Mouse (Mus musculus): ENCODE results near the gene Calm1. TPM values are rescaled to one million over a fixed set of nuclear protein-coding genes. Genes with fewer than 3 reads are reported as not detected.
"Not testable (repeated sequence)": the region's sequence is repeated elsewhere in the genome, so short reads cannot be mapped to it uniquely, and the experiment has no call there.

Calm1 gene
- polyA plus RNA-seq, 1 experiment = 143 TPM

- peaks cover 7% of the 10 kb centered on the region for H3K4me1 ChIP-seq (ENCODE audit: control insufficient read depth, insufficient read depth, low read length)
- H3K27ac ChIP-seq (ENCODE audit: control insufficient read depth, insufficient read depth, low read depth, low read length, poor library complexity) = no peak overlapping the region
- TF ChIP-seq POLR2A (IDR thresholded peaks at IDR 0.05; ENCODE audit: borderline replicate concordance, control insufficient read depth, low read depth, low read length) (no peak), CTCF (IDR thresholded peaks at IDR 0.05; ENCODE audit: control insufficient read depth, insufficient read depth, low read length) (no peak)
- H3K4me3 ChIP-seq (replicated peaks; ENCODE audit: control insufficient read depth, low read depth, low read length) = no peak overlapping the region
- WGBS = 68% methylated on average over 10 of the region's 10 CpGs
These were observed 10.7 kb downstream of the Calm1 start for GRCm38 (mm10) chr12:100209701-100210478.

- 2% methylated on average over 5 of the region's 5 CpGs for WGBS
- H3K4me3 ChIP-seq (replicated peaks; ENCODE audit: control insufficient read depth, low read depth, low read length) = no peak overlapping the region
- H3K4me1 ChIP-seq (ENCODE audit: control insufficient read depth, insufficient read depth, low read length) = peaks cover 7% of the 10 kb centered on the region
- no peak overlapping the region for H3K27ac ChIP-seq (ENCODE audit: control insufficient read depth, insufficient read depth, low read depth, low read length, poor library complexity)
- TF ChIP-seq POLR2A (IDR thresholded peaks at IDR 0.05; ENCODE audit: borderline replicate concordance, control insufficient read depth, low read depth, low read length) (no peak), CTCF (IDR thresholded peaks at IDR 0.05; ENCODE audit: control insufficient read depth, insufficient read depth, low read length) (no peak)
These were observed 11.7 kb downstream of the Calm1 start for GRCm38 (mm10) chr12:100210973-100211372.

GRCm38 (mm10) chr12:100211453-100212185, 12.4 kb downstream of the Calm1 start:
- Histone ChIP-seq H3K4me3 (replicated peaks; ENCODE audit: control insufficient read depth, low read depth, low read length) (no peak overlapping the region), H3K4me1 (ENCODE audit: control insufficient read depth, insufficient read depth, low read length) (peaks cover 7% of the 10 kb centered on the region), H3K27ac (ENCODE audit: control insufficient read depth, insufficient read depth, low read depth, low read length, poor library complexity) (no peak overlapping the region)
- TF ChIP-seq CTCF (IDR thresholded peaks at IDR 0.05; ENCODE audit: control insufficient read depth, insufficient read depth, low read length) = no peak
- 39% methylated on average over 5 of the region's 5 CpGs for WGBS

GRCm38 (mm10) chr12:100212397-100212796, 13.2 kb downstream of the Calm1 start:
- peaks cover 7% of the 10 kb centered on the region for H3K4me1 ChIP-seq (ENCODE audit: control insufficient read depth, insufficient read depth, low read length)

GRCm38 (mm10) chr12:100213162-100213561, 13.9 kb downstream of the Calm1 start:
- 71% methylated on average over 2 of the region's 2 CpGs for WGBS
- TF ChIP-seq POLR2A (IDR thresholded peaks at IDR 0.05; ENCODE audit: borderline replicate concordance, control insufficient read depth, low read depth, low read length) (no peak), CTCF (IDR thresholded peaks at IDR 0.05; ENCODE audit: control insufficient read depth, insufficient read depth, low read length) (no peak)

More at GRCm38 (mm10) chr12:100212397-100212796, 13.2 kb downstream of the Calm1 start:
- TF ChIP-seq POLR2A (IDR thresholded peaks at IDR 0.05; ENCODE audit: borderline replicate concordance, control insufficient read depth, low read depth, low read length) (no peak), CTCF (IDR thresholded peaks at IDR 0.05; ENCODE audit: control insufficient read depth, insufficient read depth, low read length) (no peak)
- Histone ChIP-seq H3K4me3 (replicated peaks; ENCODE audit: control insufficient read depth, low read depth, low read length) (no peak overlapping the region), H3K27ac (ENCODE audit: control insufficient read depth, insufficient read depth, low read depth, low read length, poor library complexity) (no peak overlapping the region)
- WGBS = 9% methylated on average over 3 of the region's 3 CpGs

GRCm38 (mm10) chr12:100214156-100214555, 14.9 kb downstream of the Calm1 start:
- TF ChIP-seq POLR2A (IDR thresholded peaks at IDR 0.05; ENCODE audit: borderline replicate concordance, control insufficient read depth, low read depth, low read length) = no peak
- no peak for TF ChIP-seq CTCF (IDR thresholded peaks at IDR 0.05; ENCODE audit: control insufficient read depth, insufficient read depth, low read length)
- Histone ChIP-seq H3K4me3 (replicated peaks; ENCODE audit: control insufficient read depth, low read depth, low read length) (no peak overlapping the region), H3K27ac (ENCODE audit: control insufficient read depth, insufficient read depth, low read depth, low read length, poor library complexity) (no peak overlapping the region), H3K4me1 (ENCODE audit: control insufficient read depth, insufficient read depth, low read length) (peaks cover 7% of the 10 kb centered on the region)
- WGBS = 87% methylated on average over 10 of the region's 10 CpGs

More at GRCm38 (mm10) chr12:100213162-100213561, 13.9 kb downstream of the Calm1 start:
- Histone ChIP-seq H3K27ac (ENCODE audit: control insufficient read depth, insufficient read depth, low read depth, low read length, poor library complexity) (no peak overlapping the region), H3K4me3 (replicated peaks; ENCODE audit: control insufficient read depth, low read depth, low read length) (no peak overlapping the region), H3K4me1 (ENCODE audit: control insufficient read depth, insufficient read depth, low read length) (peaks cover 7% of the 10 kb centered on the region)

- TF ChIP-seq CTCF (IDR thresholded peaks at IDR 0.05; ENCODE audit: control insufficient read depth, insufficient read depth, low read length) = no peak
- no peak for TF ChIP-seq POLR2A (IDR thresholded peaks at IDR 0.05; ENCODE audit: borderline replicate concordance, control insufficient read depth, low read depth, low read length)
- peaks cover 7% of the 10 kb centered on the region for H3K4me1 ChIP-seq (ENCODE audit: control insufficient read depth, insufficient read depth, low read length)
- no peak overlapping the region for H3K27ac ChIP-seq (ENCODE audit: control insufficient read depth, insufficient read depth, low read depth, low read length, poor library complexity)
- 76% methylated on average over 3 of the region's 3 CpGs for WGBS
- H3K4me3 ChIP-seq (replicated peaks; ENCODE audit: control insufficient read depth, low read depth, low read length) = no peak overlapping the region
These were observed 15.5 kb downstream of the Calm1 start for GRCm38 (mm10) chr12:100214738-100215137.

- 82% methylated on average over 2 of the region's 2 CpGs for WGBS
- H3K4me1 ChIP-seq (ENCODE audit: control insufficient read depth, insufficient read depth, low read length) = not testable (repeated sequence)
These were observed 17.9 kb downstream of the Calm1 start for GRCm38 (mm10) chr12:100217087-100217486.

More at GRCm38 (mm10) chr12:100217087-100217486, 17.9 kb downstream of the Calm1 start:
- H3K4me3 ChIP-seq (replicated peaks; ENCODE audit: control insufficient read depth, low read depth, low read length); H3K27ac ChIP-seq (ENCODE audit: control insufficient read depth, insufficient read depth, low read depth, low read length, poor library complexity): not testable (repeated sequence)
